Mouse (Mus musculus): ENCODE data around the gene Syap1. TPM values are rescaled to one million over a fixed set of nuclear protein-coding genes. Genes with fewer than 3 reads are reported as not detected.
A peak's percentile ranks its signal among the peaks of the same experiment; 100 is the strongest.

Syap1 gene
- polyA plus RNA-seq, 1 experiment from 2014 or later: 41.4 TPM

- Histone ChIP-seq H3K9ac (peak overlapping the region; percentile 59), H3K27ac (0 out of 2 replicates have a peak overlapping the region, but pooled peaks have one; percentile 41), H3K4me3 (replicated peaks) (peak overlapping the region; percentile 61), H3K4me1 (0 out of 2 replicates have a peak, but pooled peaks cover 2% of the 10 kb centered on the region), H3K27me3 (peaks cover 11% of the 10 kb centered on the region; the same call in 1 of the 2 replicates), H3K4me2 (peak overlapping the region; percentile 88), H3K36me3 (no peaks in the 10 kb centered on the region), H3K9me3 (replicated peaks) (no peaks in the 10 kb centered on the region)
- WGBS: 24% methylated on average over 20 of the region's 20 CpGs
- ATAC-seq (replicated peaks; ENCODE audit: low FRiP score): peak; percentile 46
Observed at GRCm38 (mm10) chrX:162828783-162829182, 59.5 kb downstream of the Syap1 start.

- H3K4me2 ChIP-seq: peak overlapping the region; percentile 88
- 42% methylated on average over 6 of the region's 6 CpGs for WGBS
- H3K36me3 ChIP-seq: no peaks in the 10 kb centered on the region
- no peak for ATAC-seq (replicated peaks; ENCODE audit: low FRiP score)
- no peak overlapping the region; the same call in 1 of the 2 replicates for H3K9ac ChIP-seq
- peaks cover 11% of the 10 kb centered on the region; the same call in 1 of the 2 replicates for H3K27me3 ChIP-seq
- no peaks in the 10 kb centered on the region for H3K9me3 ChIP-seq (replicated peaks)
- peak overlapping the region; percentile 61 for H3K4me3 ChIP-seq (replicated peaks)
- H3K27ac ChIP-seq: no peak overlapping the region
- 0 out of 2 replicates have a peak, but pooled peaks cover 2% of the 10 kb centered on the region for H3K4me1 ChIP-seq
Observed at GRCm38 (mm10) chrX:162828016-162828415, 60.2 kb downstream of the Syap1 start.

MicroRNAs encoded within 50 kb of the gene (microRNA counts, 519-probe panel; counts per million panel counts)
- microRNA mmu-miR-3473: 2,658 counts per million, percentile 59 among the panel's probes with 10 or more counts

Small RNA genes within 50 kb of the gene (microRNA-seq; reads per million reads assigned to microRNA genes)
- gene Mir3473a: not detected

Other genes with a start within 250 kb of the Syap1 start
- 1.5 and 2.0 TPM in 2 replicates for gene Reps2, start 244.8 kb downstream of the Syap1 start, polyA plus RNA-seq (2015; fragmentation: Nextera tagmentation; extraction: Ambion mirVana)
- 537 and 542 TPM in 2 replicates for gene Rbbp7, start 128.0 kb downstream of the Syap1 start, polyA plus RNA-seq (2015; fragmentation: Nextera tagmentation; extraction: Ambion mirVana)
- 16.8 and 17.1 TPM in 2 replicates for gene Txlng, start 59.0 kb downstream of the Syap1 start, polyA plus RNA-seq (2015; fragmentation: Nextera tagmentation; extraction: Ambion mirVana)
- gene Ctps2, start 12.8 kb upstream of the Syap1 start, polyA plus RNA-seq (2015; fragmentation: Nextera tagmentation; extraction: Ambion mirVana): 92.1 and 93.8 TPM in 2 replicates
- 199 and 288 TPM in 2 replicates for gene S100g, start 76.2 kb upstream of the Syap1 start, polyA plus RNA-seq (2015; fragmentation: Nextera tagmentation; extraction: Ambion mirVana)